Mouse (Mus musculus): ENCODE measurements around the gene Dtx2.
A peak's percentile ranks its signal among the peaks of the same experiment; 100 is the strongest.
"Not testable (repeated sequence)": the region's sequence is repeated elsewhere in the genome, so short reads cannot be mapped to it uniquely, and the experiment has no call there.

The Dtx2 gene

DNA sequence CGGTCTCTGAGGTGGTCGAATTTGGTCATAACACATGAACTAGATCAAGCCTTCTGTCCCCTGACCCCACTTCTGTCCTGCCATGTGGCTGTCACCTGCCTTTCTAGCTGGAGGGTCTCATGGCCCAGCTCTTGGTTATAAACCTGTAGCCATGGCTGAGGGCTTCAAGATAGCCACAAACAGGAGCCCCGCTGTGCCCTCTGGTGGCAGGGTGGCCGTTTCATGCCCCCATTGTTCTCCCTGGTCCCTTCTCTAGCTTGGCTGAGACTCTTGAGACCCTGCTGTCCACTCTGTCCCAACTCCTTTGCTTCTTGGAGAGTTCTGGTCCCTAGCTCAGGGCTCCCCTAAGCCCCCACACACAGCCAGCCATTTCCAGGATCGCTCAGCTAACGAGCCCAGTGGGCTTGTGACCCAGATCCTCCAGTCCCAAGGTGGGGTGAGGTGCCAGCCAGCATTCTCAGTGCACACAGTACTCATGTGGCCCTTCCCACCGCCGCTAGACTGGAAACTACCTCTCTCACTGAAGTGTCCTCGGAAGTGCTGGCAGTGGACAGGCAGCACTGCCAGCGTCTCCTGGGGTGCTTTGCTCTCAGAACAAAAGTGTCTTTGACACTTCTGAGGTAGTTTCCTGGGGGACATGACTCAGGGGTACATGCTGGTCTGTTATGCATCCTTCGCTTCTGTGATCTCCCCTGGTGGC is 33.2 kb downstream of the Dtx2 start:
- DNase-seq (ENCODE audit: low spot score) = no peak

DNA sequence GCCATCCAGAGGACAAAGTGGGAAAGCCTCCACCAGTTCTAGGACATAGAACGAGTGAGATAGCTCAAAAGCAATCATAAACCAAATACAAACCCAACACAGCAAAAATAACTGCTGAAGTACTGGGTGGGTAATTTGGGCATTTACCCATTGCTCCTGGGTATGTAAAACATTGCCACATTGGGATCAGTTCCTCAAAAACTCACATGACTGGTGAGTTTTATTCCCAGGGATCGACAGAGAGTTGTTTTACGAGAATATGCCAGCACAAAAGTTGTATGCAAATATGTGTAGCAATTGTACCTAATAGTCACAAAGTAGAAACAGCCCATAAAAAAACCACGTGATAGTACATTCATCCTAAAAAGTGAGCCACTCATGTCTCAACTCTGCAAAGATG is 40.3 kb downstream of the Dtx2 start:
- DNase-seq (ENCODE audit: low spot score) = no peak

DNA sequence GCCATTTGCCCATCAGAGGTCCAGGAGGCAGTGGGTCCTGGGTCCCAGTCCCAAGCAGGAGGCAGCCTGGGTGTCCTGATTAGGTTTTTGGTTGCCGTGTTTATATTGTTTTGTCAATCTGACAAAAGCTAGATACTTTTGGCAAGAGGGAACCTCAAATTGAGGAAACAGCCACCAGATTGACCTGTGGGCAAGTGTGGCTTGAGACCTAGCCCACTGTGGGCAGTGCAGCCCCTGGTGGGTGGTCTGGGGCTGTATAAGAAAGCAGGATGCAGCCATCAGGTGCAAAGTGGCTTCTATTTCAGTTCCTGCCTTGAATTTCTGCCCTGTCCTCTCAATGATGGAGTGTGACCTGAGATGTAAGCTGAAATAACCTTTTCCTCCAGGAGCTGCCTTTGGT is 40.7 kb downstream of the Dtx2 start:
- DNase-seq (ENCODE audit: low spot score) = no peak

DNA sequence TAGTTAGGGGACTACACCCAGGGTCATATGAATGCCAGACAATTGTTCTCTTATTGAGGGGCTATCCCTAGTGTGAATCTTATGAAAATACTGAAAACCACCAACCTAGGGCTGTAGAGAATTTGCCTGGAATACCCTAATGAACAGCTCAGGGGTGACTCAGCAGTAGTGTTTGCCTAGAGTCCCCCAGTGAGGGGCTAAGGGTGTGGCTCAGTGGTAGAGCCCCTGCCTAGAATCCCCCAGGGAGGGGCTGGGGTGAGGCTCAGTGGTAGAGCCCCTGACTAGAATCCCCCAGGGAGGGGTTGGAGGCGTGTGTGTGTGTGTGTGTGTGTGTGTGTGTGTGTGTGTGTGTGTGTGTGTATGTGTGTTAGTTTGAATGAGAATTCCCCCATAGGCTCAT is 42.1 kb downstream of the Dtx2 start:
- DNase-seq (ENCODE audit: low spot score) = no peak

DNA sequence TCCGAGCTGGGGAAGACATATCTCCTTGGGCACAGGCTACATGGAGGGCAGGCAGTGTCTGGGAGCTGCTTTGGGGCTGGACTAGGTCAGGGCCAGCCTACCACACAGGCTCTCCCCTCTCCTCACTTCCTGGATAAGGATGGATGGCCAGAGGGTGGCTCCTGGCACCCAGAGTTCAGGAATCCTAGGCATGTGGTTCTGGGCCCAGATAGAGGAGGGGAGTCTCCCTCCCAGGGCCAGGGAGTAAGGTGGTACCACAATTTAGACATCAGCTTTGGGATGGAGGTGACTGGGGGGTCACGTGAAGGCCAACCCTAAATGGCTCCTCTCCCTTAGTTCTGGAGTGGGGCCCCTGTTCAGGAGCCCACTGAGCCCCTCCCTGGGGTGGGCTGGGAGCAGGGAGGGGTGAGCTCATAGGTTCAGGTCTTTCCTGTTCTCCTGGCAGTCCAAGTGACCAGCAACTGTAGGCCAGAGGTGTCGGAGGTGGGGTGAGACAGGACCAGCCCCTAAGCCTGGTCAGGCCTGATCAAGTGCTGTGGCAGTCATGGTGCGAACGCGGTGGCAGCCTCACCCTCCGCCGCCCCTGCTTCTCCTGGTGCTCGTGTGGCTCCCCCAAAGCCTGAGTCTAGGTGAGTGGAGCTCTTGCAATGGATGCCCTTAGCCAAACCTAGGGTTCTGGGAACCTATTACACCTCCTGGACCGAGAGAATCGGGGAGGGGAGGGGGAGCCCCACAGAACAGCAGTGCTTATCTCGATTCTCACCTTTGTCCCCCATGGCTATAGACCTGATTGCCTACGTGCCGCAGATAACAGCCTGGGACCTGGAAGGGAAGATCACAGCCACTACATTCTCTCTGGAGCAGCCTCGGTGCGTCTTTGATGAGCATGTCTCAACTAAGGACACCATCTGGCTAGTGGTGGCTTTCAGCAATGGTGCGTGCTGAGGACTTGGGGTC is 43.9 kb downstream of the Dtx2 start, which contains the start of gene Upk3b:
Upk3b (plus strand) TSS at position 239 of the 957 bp plus-strand sequence.
- no peak for DNase-seq (ENCODE audit: low spot score)

DNA sequence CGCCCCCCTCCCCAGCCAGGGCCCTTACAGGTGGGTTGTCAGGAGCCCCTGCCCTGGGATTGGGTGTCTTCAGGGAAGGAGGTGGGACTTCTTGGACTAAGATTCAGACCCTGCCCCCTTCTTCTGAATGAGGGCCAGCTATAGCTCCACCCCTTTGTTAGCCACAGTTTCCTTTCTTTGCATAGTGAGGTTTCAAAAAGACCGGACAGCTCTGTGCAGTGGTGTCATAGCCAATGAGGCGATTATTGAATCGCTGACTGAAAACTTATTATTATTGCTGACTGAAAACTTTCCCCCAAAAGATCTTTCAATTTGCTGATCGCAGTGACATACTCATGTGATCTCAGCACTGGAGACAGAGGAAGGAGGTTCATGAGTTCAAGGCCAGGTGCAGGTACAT is 45.6 kb downstream of the Dtx2 start:
- DNase-seq (ENCODE audit: low spot score) = no peak

DNA sequence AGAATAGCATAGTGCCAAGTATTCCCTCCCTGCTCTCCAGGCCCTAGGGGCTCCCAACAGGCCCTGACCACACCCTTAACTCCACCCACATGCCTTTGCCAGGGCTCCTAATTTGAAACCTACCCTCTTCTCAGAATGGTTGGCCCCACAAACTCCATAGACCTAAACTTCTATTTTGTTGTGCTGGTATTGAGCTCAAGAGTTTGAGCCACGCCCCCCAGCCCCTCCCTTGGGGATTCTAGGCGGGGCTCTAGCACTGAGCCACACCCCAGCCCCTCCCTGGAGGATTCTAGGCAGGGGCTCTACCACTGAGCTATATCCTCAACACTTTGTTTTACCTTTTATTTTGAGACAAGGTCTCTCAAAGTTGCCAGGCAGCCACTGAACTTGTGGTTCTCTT is 46.7 kb downstream of the Dtx2 start:
- DNase-seq (ENCODE audit: low spot score) = no peak

DNA sequence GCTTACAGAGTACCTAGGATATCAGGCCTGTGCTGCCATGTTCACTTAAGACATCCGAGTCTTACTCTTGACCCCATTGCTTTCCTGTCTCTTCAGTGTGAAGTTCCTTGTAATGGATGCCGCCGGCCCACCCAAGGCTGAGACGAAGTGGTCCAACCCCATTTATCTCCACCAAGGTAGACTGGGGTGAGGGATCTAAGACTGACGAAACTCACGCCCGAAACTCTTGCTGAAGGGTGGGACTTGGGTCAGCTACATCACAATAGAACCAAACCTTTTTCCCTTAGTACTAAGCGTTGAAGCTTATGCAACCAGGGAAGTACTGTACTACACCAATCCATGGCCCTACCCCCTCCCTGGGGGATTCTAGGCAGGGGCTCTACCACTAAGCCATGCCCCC is 47.1 kb downstream of the Dtx2 start:
- DNase-seq (ENCODE audit: low spot score) = no peak

DNA sequence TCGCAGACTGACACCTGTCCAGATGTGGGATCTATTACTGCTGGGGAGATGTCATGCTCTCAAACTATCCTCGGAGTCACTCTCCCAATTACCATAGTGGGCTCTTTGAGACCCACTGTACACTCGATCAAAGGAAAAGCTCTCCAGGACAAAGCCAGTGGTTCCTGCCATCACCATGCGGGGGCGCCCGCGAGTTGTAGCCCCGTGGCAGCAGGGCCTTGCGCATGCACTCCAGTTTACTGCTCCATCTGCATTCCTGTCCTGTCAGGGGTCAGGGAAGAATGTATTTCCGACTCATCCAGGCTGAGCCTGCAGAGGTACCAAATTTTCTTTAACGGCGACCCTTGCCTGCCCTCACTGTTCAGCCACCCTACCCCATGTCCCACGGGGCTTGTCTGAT is 50.3 kb downstream of the Dtx2 start:
- no peak for DNase-seq (ENCODE audit: low spot score)

DNA sequence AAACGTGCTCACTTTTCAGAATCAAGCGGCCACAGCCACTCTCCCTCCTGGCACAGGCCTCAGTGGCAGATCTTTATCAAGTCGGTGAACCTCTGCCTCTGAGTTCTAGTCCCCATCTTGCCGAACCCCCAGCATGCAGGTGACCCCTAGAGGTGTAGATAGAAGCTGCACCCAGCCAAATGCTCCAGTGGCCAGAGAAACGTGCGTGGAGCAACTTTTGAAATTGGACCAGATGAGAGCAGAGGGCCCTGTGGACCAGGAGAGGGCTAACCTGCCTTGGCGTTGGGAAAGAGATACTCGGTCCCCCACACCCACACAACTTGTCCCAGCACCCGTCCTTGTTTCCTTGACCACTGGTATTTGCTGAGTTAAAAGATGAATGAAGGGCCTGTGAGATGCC is 50.8 kb downstream of the Dtx2 start:
- DNase-seq (ENCODE audit: low spot score) = no peak

DNA sequence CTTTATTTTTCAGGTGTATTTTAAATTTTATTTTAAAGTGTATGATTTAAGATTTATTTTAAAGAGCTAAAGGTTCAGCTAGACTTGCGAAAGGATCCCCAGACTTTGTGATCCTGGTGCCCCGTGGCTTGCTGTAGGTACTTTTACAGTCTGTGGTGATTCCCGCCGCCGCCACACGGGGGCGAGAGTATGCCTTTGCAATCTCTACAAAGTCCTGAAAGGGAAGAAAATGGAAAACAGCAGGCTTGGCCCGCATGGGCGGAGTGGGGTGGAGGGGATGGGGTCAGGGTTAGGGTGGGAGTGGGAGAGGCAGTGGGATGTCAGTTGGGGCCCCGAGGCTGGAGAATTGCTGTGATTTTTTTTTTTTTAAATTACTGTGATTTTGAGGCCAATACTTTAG is 51.4 kb downstream of the Dtx2 start:
- peak; percentile 86 for DNase-seq (ENCODE audit: low spot score)

DNA sequence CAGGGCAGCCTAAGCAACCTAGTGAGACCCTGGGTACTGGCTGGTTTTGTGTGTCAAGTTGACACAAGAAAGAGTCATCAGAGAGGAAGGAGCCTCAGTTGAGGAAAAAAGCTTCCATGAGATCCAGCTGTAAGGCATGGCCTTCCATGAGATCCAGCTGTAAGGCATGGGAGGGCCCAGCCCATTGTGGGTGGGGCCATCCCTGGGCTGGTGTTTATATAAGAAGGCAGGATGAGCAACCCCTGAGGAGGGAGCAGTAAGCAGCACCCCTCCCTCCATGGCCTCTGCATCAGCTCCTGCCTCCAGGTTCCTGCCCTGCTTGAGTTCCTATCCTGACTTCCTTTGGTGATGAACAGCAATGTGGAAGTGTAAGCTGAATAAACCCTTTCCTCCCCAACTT is 53.9 kb downstream of the Dtx2 start:
- not testable (repeated sequence) for DNase-seq (ENCODE audit: low spot score)

DNA sequence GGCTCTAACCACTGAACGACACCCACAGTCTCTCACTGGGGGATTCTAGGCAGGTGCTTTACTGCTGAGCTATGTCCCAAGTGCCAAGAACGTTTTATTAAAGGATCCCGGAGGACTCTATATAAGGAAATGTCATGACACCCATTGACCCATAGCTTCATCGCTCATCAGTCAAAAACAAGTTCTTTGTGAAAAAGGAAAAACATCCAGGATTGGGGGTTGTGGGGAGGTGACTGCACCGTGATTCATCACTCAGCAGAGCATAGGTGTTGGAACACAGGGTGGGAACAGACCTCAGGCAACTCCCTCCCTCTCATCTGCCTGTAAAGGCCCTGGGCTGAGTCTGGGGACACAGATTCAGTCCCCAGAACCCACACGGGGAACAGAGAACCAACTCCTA is 55.3 kb downstream of the Dtx2 start:
- no peak for DNase-seq (ENCODE audit: low spot score)

DNA sequence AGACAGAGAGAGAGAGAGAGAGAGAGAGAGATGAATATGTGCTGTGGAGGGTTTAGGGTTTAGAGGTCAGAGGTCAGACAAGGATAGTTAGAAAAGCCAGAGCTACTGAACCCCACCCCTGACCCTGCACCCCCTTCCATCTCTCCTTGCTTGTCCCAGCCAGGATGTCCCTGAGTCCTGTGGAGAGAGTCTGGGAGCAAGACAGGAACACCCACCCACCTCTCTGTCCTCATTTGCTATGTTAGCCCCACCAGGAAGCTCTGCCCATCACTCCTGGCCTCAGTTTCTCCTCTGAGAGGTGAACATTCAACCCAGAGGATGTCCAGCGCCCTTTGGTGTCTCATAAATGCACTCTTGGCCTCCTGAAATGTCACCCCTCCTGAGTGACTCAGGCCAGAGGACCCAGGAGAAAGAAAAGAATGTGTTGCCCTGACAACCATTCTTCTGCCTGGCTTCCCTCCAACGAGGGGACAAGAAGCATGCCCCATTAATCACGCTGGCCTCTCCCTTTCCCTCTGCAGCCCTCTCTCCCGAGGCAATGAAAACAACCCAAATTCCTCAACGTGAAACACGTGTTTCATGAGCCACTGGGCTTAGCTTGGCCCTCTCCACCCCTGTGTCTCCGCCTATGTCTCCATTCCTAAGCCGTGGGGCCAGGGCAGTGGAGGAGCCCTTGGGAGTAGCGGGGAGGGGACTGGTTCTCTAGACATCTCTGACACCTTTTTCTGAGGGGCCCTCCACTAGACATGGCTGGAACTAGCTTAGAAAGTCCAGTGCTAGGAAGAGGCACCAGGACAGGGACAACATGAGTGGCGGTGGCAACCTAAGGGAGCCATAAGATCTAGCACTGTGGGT is 56.9 kb downstream of the Dtx2 start:
- no peak for DNase-seq (ENCODE audit: low spot score)

DNA sequence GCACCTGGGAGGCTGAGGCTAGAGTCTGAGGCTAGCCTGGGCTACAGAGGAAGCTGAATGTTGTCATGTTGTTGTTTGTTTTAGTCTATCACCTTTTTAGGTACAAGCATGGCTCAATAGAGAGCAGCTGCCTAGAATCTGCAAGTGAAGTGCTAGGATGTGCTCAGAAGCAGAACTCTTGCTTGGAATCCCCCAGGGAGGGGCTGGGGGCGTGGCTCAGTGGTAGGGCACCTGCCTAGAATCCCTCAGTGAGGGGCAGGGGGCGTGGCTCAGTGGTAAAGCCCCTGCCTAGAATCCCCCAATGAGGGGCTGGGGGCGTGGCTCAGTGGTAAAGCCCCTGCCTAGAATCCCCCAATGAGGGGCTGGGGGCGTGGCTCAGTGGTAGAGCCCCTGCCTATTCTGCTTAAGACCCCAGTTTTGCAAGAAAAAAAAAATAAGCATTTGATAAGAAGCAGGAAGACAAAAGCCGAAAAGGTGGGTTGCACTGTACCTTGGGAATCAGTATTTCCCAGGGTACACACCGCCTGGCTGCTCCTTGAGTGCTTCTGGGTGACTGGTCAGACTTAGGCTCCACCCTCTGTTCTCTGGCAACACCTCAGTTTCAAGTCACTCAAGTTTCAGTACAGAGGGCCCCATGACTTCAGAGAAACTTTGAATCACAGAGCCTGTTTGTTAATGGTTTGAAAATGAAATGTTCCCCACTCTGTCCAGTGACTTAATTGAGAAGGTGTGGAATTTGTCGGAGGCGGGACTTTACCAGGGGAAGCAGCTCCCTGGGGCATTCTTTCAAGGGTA is 58.5 kb downstream of the Dtx2 start:
- DNase-seq (ENCODE audit: low spot score) = no peak

DNA sequence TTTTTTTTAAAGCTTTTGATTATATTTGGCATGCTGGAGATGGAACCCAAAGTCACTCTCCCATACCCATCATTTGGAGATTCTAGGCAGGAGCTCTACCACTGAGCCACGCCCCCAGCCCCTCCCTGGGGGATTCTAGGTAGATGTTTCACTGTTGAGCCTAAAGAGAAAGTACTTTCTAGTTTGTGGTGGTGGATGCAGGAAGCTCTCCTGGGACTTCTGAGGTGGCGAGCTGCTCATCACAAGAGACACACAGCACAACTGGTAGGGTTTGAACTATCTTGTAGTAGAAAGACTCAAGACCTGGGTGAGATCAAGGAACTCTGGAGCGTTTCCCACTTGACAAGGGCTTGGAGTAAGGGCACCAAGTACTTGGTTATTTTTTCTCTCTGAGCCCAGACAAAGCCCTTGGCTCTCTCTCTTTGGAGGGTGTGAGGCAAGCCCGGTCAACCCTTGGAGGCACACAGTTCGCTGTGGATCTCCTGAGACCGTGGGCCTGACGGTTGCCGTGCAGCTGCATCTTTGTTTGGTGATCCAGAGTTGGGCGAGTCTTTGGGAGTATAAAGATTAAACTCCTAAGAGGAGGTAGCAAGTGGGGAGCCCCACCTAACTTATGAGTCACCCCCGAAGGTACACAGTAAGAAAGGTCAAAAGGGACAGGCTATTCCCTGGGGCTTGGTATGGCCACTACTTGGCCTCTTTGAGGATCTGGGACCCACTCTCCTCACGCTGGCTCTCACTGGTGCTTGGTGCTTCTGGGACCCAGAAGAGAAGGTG is 59.9 kb downstream of the Dtx2 start, which contains the start of gene Upk3bl:
Upk3bl (plus strand) TSS at position 192 of the 777 bp plus-strand sequence.
- DNase-seq (ENCODE audit: low spot score) = no peak

DNA sequence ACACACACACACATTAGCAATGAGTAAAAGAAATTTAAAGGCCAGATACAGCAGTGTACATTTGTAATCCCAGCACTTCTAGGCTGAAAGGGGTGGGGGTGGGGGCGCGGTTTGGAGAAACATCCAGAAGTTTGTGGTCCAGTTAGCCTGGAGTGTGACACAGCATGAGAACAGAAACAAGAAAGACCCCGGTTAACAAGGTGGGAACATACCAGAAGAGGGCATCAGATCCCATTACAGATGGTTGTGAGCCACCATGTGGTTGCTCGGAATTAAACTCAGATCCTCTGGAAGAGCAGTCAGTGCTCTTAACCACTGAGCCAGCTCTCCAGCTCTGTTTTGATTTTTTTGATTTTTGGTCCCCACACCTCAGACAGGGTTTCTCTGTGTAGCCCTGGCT is 61.5 kb downstream of the Dtx2 start:
- DNase-seq (ENCODE audit: low spot score) = no peak

DNA sequence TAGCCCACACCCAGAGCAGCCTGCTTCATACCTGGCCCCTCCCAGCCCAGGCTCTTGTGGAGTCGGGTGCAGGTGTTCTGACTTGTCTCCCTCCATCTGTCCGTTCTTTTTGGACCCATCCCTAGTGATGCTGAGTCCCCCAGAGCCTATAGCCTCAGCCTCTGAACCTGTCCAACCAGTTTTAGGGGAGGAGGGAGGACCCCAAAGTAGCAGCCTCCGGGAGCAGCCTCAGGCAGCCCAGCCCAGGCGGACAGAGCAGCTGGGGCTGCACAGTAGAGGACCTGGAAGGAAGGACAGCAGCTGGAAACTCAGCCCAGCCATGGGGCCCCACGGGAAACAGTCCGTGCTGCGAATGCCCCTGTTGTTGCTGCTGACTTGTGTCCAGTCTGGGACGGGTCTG is 62.5 kb downstream of the Dtx2 start:
- no peak for DNase-seq (ENCODE audit: low spot score)

DNA sequence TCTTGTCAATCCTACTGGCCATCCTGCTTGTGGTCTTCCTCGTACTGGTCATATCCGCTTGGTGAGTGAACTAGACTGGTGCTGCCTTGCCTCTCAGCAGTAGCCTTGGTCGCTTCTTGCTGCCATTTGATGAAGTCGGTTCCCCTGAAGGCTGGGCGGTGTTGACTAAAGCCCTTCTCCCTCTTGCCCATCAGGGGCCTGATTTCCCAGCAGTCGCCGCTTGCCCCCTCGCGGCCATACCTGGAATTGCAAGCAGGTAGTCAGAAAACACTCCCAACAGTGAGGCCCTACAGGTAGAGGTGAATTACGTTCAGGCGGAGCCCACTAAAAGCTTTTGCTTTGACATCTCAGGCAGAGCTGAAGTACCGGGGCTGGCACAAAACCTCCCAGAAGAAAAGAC is 67.0 kb downstream of the Dtx2 start:
- peak; percentile 81 for DNase-seq (ENCODE audit: low spot score)

DNA sequence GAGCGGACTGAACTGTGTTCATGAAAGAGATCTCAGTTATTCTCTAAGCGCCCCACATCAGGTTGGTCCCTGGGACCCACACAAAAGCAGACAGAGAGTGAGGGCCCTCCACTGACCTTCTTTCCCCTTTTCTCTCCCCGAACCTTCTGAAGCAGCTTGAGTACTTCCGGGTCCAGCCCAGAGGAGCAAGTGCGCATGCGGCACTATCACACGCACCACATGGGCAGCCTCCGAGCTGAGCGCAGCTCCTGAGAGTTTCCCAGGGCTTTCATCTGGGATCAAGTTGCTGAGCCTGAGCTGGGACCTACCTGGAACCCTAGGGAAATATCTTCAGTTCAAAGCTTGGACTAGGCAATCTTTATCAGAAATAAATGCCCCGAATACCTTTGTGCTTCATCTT is 69.3 kb downstream of the Dtx2 start:
- DNase-seq (ENCODE audit: low spot score) = no peak
